Mouse (Mus musculus) kidney, postnatal 36 days (tissue): Measurements from ENCODE around the gene Eps15.
"Not testable (repeated sequence)": the region's sequence is repeated elsewhere in the genome, so short reads cannot be mapped to it uniquely, and the experiment has no call there.

Experiments
- DNase-seq, 2 experiments: peaks; one replicate each; pipeline ENCODE4 v3.0.0; 2021 to 2022; ENCODE audit warnings: mixed read lengths in 2 of 2

The Eps15 gene

GRCm38 (mm10) chr4:109404908-109405307 is 124.8 kb downstream of the Eps15 start:
- not testable (repeated sequence) for DNase-seq

GRCm38 (mm10) chr4:109405415-109405814 is 125.3 kb downstream of the Eps15 start:
- no peak for DNase-seq

GRCm38 (mm10) chr4:109406054-109406485 is 126.0 kb downstream of the Eps15 start:
- peak; percentile 75 to 79 for DNase-seq

GRCm38 (mm10) chr4:109406486-109407175 is 126.6 kb downstream of the Eps15 start, which contains the start of gene Ttc39a:
Gene Ttc39a (plus strand): TSS chr4:109406623.
- DNase-seq: peak; percentile 27 to 67

- DNase-seq: no peak
Observed at GRCm38 (mm10) chr4:109407176-109407520, 127.1 kb downstream of the Eps15 start.

- DNase-seq: no peak
Observed at GRCm38 (mm10) chr4:109407701-109408485, 127.8 kb downstream of the Eps15 start.

- no peak for DNase-seq
Observed at GRCm38 (mm10) chr4:109410681-109411376, 130.8 kb downstream of the Eps15 start.

GRCm38 (mm10) chr4:109411377-109411967 is 131.4 kb downstream of the Eps15 start:
- no peak for DNase-seq

- DNase-seq: no peak
Observed at GRCm38 (mm10) chr4:109412233-109412632, 132.2 kb downstream of the Eps15 start.

GRCm38 (mm10) chr4:109417998-109418397 is 137.9 kb downstream of the Eps15 start:
- DNase-seq: no peak

- peak; percentile 67 to 84 for DNase-seq
Observed at GRCm38 (mm10) chr4:109419017-109419416, 138.9 kb downstream of the Eps15 start.

GRCm38 (mm10) chr4:109419563-109419962 is 139.5 kb downstream of the Eps15 start:
- DNase-seq: peak; percentile 67 to 74

- DNase-seq: peak in 1 of 2 experiments; percentile 44
Observed at GRCm38 (mm10) chr4:109420138-109420795, 140.2 kb downstream of the Eps15 start.

GRCm38 (mm10) chr4:109421608-109422007 is 141.5 kb downstream of the Eps15 start:
- no peak for DNase-seq

- DNase-seq: peak; percentile 74 to 76
Observed at GRCm38 (mm10) chr4:109422436-109422835, 142.4 kb downstream of the Eps15 start.

- no peak for DNase-seq
Observed at GRCm38 (mm10) chr4:109423438-109423837, 143.4 kb downstream of the Eps15 start.

- no peak for DNase-seq
Observed at GRCm38 (mm10) chr4:109427058-109427457, 147.0 kb downstream of the Eps15 start.

GRCm38 (mm10) chr4:109430250-109430649 is 150.2 kb downstream of the Eps15 start:
- no peak for DNase-seq

GRCm38 (mm10) chr4:109430854-109431253 is 150.8 kb downstream of the Eps15 start:
- peak; percentile 60 to 79 for DNase-seq

- DNase-seq: no peak
Observed at GRCm38 (mm10) chr4:109432668-109433375, 152.8 kb downstream of the Eps15 start.

- DNase-seq: peak; percentile 57 to 62
Observed at GRCm38 (mm10) chr4:109433641-109434040, 153.6 kb downstream of the Eps15 start.

- no peak for DNase-seq
Observed at GRCm38 (mm10) chr4:109434256-109434655, 154.2 kb downstream of the Eps15 start.
